Mouse (Mus musculus): ENCODE results near the gene Cdc20b.

Cdc20b gene

DNA sequence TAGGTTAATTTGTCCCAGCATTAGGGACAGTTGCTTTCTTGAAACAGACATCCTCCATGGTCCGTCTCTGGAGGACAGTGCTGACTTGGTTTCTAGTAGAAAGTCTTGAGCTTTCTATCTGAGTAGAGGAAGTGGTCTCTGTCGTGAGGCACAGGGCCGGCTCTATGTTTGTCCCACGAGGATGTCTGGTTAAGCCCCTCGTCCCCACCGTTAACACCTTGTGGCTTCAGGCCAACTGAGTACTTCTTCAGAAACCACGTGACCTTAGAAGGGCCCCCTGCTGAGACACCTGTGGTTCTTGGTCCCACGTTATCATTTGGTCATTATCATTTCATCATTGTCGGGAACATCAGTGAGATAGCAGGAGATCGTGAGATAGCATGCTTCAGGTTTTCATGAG, 66.9 kb downstream of the Cdc20b start:
- DNase-seq = no peak

DNA sequence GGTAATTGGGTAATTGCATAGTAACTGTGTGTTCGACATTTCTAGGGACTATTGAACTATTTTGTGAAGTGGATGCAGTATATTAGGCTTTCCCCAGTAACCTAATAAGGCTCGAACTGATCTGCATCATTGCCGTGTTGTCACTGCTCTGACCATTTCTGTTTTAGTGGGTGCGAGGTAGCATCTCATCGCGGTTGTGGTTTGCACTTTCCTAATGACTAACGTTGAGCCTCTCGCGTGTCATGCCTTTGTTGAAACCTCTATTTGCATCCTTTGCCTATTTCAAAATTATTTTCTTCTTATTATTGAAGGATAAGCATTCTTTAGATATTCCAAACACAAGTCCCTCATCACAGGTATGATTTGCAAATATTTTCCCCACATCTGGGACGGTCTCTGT, 69.8 kb downstream of the Cdc20b start:
- no peak for DNase-seq

DNA sequence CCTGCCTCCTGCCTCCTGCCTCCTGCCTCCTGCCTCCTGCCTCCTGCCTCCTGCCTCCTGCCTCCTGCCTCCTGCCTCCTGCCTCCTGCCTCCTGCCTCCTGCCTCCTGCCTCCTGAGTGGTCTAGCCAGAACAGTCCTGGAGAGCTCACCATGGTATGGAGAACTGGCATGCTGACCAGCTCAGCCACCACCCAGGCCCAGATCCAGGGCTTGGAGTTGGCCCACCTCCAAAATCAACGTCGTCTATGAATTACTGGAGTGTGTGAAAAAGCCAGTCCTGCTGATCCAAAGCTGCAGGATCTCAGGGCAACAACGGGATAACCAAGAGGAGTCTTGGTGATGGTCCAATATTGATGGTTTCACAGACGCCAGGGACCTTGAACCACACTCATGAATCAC, 84.1 kb downstream of the Cdc20b start:
- no peak for DNase-seq

DNA sequence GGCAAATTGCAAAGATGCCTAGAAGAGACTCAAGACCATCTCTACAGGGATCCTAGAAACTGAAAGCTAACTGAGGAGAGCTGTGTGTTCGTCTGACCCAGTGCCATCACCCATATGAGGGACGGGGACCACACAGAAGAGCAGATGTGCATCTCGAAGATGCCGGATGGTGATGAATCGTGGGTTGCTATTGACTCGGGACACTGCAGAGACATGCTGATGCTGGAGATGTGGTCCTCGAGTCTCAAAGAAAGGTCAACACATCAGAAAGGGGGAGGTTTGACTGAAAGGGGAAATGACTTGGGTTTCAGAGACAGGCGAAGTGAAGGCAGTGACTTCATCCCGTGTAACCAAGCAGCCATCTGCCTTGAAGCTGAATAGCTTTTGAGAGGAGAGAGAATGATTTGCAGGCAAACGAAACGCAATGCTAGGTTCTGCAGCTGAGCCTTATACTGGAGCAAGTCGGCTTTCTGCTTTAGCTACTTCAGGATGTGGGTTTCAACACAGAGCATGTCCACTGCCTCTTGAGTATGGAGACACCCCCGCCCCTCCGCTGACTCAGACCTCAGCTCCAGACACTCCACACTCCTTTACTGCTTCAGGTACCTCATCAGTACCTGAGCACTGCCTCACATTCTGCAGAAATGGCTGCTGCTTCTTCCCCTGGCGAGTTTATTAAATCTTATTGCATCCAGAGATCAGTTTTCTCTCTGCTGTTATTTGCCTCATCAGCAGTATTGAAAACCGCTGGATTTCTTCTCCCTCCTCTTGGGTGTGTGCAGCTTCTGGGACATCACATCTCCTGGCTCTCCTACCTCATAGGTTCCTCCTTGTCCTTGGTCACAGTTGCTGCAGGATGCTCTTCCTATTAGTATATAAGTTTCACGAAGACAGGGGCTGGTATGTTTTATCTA, 85.7 kb downstream of the Cdc20b start:
- DNase-seq = no peak

DNA sequence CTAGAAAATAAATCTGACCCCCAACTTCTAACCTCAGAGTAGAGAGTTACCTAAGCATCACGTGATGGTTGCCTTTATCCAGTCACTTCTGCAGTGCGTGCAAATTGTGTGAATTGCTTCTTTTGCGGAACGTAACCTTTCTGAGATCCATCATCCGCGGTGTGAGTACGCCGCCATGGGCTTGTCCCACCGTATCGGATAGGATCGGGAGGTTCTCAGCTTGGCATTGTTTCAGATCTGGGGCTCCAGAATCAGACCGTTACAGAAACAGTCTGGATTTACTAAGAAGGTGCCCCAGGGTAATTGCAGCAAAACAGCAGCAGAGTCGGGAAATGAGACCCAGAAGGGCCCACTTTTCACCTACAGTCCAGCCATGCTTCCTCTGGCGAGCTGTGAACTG, 86.4 kb downstream of the Cdc20b start:
- no peak for DNase-seq

DNA sequence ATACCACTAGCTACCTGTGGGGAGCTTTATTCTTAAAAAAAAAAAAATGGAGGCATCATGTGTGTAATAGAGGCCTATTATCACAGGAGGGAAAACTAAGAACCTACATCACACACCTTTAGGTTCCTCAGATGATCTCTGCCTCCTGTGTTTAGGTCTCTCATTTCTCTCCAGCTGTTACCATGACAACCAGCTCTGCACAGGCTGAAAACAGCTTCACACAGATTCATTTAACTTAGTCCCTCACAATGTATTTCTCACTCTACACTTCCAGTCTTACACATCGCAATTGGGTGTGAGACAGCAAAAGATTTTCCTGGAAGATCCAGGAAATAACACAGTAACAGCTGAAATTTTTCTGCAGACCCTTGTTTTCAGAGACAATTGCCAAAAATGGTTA, 95.1 kb downstream of the Cdc20b start:
- DNase-seq = no peak

DNA sequence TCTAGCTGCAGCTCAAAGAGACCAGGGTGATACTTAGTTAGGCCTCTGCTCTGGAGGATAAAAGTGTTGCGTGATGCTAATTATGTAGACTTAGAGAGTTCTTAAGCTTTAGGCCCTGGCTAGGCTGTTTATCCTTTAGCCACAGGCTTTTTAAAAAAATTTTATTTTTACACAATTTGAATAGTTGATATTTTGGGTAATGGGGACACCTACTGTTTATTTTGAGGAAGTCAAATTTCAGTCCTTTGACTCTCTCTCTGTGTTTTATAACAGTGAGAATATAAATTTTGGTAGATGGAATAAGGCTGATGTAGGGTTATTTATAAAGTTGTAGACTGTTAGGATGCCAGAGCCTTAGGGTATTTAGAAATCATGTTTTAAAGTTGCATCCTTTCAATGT, 104.7 kb downstream of the Cdc20b start:
- no peak for DNase-seq

All from kidney, postnatal 10 days (tissue).